Mouse (Mus musculus) ovary, postnatal 14 days (tissue): ENCODE data around the gene Asb14.

Experiments
- DNase-seq: peaks from one replicate; pipeline ENCODE4 v3.0.0; 2022; ENCODE audit warnings: low spot score

Gene Asb14

DNA sequence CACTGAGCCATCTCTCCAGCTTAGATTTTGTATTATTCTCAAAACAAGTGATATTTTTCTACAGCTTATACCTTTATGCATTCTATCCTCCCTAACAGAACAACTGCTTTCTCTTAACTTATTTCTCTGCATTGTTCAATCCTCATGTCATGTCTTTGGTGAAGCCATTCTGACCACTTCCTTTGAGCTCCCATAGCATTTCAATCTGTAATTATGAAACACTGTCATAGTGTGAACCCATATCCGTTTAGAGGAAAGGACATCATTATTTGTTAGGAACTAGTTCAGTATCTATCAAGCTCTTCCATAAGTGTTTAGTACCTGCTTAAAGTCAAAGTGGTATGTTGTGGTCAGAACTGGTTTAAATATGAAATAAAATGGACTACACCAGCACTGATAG lies 66.2 kb downstream of the Asb14 start:
- no peak for DNase-seq
